Mouse (Mus musculus): ENCODE data around the gene Atp6ap1. TPM values are rescaled to one million over a fixed set of nuclear protein-coding genes. Genes with fewer than 3 reads are reported as not detected.
A peak's percentile ranks its signal among the peaks of the same experiment; 100 is the strongest.

The Atp6ap1 gene
- 178 TPM for polyA plus RNA-seq (2012; fragmentation: generic; extraction: Trizol)

DNA sequence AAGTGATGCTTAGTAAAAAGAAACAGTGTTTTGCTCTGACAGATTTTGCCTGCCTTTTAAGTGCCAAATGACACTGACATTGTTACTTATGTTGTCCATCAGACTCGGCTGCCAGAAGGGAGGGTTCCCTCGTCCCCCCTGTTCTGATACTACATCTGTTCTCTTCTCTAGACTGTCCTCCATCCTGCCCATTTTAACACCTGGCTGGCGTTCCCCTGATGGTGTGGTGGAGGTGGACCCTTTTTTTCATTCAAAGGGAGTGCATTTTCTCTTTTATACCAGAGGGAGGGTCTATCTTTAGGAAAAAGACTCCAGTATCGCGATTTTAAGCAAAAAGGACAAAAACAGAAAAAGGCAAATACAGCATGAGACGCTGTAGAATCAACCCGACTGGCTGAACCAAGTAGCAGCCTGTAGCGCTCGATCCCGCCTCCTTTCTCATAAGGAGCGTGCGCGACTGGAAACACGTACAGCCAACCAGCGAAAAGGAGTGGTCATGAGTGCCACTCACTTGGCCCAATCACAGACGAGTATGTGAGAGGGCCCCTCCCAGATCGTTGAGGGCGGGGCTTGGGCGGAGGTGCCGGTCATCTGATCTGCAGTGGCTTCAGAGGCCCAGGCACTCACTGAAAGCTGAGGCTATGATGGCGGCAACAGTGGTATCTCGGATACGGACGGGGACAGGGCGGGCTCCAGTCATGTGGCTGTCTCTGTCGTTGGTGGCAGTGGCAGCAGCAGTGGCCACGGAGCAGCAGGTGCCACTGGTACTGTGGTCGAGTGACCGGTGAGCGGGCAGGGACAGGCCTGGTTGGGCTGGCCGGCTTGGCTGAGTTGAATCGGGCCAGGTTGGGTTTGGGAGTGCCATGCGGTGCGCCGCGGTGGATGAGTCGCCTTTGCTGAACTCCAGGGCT lies at the start of gene Atp6ap1:
Gene Atp6ap1, plus strand, starts transcription at position 560 of the 911 bp plus-strand sequence.
- H3ac ChIP-seq (ENCODE audit: control insufficient read depth, insufficient read length), result peak within 1 kb of the TSS; percentile 61
- peak within 1 kb of the TSS; percentile 53 for H3K4me3 ChIP-seq
- TF ChIP-seq MYOD1 (IDR thresholded peaks at IDR 0.05; ENCODE audit: control insufficient read depth in 1 of 3, insufficient read length in 2 of 3, low read depth in 2 of 3) (peak in 1 of 3 experiments; percentile 35), SRF (IDR thresholded peaks at IDR 0.05; ENCODE audit: control insufficient read depth, insufficient read length, low read depth) (peak; percentile 8), POLR2AphosphoS2 (IDR thresholded peaks at IDR 0.05; ENCODE audit: insufficient read length, low read depth) (peak; percentile 94), REST (IDR thresholded peaks at IDR 0.05; ENCODE audit: insufficient read depth, insufficient read length) (no peak), TCF12 (IDR thresholded peaks at IDR 0.05; ENCODE audit: insufficient read depth, poor library complexity, severe bottlenecking) (no peak), MYOG (IDR thresholded peaks at IDR 0.05; ENCODE audit: control insufficient read depth in 1 of 3, insufficient read depth in 1 of 3, insufficient read length in 2 of 3, low read depth in 2 of 3) (peak in 1 of 3 experiments; percentile 10), E2F4 (IDR thresholded peaks at IDR 0.05; ENCODE audit: insufficient read depth) (no peak), POLR2A (IDR thresholded peaks at IDR 0.05; ENCODE audit: insufficient read length, low read depth) (peak; percentile 95)

DNA sequence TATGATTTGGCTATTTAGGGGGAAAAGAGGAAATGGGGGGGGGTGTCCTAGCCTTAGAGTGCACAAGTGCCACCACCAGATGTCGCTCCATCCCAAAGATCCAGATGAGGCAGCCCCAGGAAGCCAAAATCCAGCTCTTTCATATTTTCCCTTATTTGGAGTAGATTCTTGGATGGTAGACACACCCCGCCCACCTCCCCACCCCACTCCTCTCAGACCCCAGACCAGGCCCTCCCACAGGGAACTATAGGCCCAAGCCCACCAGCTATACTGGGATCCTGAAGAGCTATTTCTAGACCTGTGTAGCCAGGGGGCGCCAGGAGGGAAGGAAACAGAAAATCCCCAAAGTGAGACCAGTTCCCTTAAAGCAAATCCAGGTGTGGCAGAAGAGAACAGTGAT lies 48.2 kb upstream of the Atp6ap1 start:
- H3K27me3 ChIP-seq (ENCODE audit: control insufficient read depth, insufficient read depth, insufficient read length), result no peaks in the 10 kb centered on the region
- H3K79me2 ChIP-seq (ENCODE audit: control insufficient read depth, insufficient read depth), result peaks cover 32% of the 10 kb centered on the region

More for the DNA sequence above, at the start of gene Atp6ap1:
- peaks cover 6% of the 10 kb centered on the region for H3K36me3 ChIP-seq (ENCODE audit: control insufficient read depth, insufficient read depth)
- peaks cover 14% of the 10 kb centered on the region for H3K79me2 ChIP-seq (ENCODE audit: control insufficient read depth, insufficient read depth)
- peak within 1 kb of the TSS; percentile 88 for H3K4me2 ChIP-seq (ENCODE audit: low read depth)
- H3K27me3 ChIP-seq (ENCODE audit: control insufficient read depth, insufficient read depth, insufficient read length), result no peaks in the 10 kb centered on the region

DNA sequence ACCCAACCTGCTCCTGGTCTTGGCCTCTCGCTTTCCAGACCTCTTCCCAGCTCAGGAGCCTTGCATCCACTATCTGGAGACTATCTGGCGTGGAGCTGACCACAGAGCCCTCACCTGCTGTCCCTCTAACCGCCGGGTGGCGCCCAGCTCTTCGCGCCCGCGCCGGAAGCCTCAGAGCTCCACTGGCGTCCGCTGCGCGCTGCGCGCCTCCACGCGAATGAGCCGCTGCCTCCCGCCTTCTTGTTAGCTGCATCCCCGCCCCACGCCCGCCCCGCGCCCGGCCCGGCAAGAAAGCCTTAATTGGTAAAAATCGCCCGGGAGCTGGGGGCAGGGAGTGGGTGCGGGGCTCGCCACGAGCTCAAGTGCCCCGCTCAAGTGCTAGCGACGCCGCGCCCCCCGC lies 47.3 kb upstream of the Atp6ap1 start, which contains the start of gene Flna:
Gene Flna, minus strand, starts transcription at position 206 of the 400 bp plus-strand sequence.
- H3K36me3 ChIP-seq (ENCODE audit: control insufficient read depth, insufficient read depth), result no peaks in the 10 kb centered on the region
- peak within 1 kb of the TSS; percentile 90 for H3K4me2 ChIP-seq (ENCODE audit: low read depth)
- H3K27me3 ChIP-seq (ENCODE audit: control insufficient read depth, insufficient read depth, insufficient read length), result no peaks in the 10 kb centered on the region
- peak within 1 kb of the TSS; percentile 96 for H3K4me3 ChIP-seq
- no peak within 1 kb of the TSS for H3ac ChIP-seq (ENCODE audit: control insufficient read depth, insufficient read length)
- TF ChIP-seq E2F4 (IDR thresholded peaks at IDR 0.05; ENCODE audit: insufficient read depth) (no peak), MYOD1 (IDR thresholded peaks at IDR 0.05; ENCODE audit: control insufficient read depth in 1 of 3, insufficient read length in 2 of 3, low read depth in 2 of 3) (peak in 1 of 3 experiments; percentile 44), SRF (IDR thresholded peaks at IDR 0.05; ENCODE audit: control insufficient read depth, insufficient read length, low read depth) (peak; percentile 51), MYOG (IDR thresholded peaks at IDR 0.05; ENCODE audit: control insufficient read depth in 1 of 3, insufficient read depth in 1 of 3, insufficient read length in 2 of 3, low read depth in 2 of 3) (peak in 1 of 3 experiments; percentile 60), POLR2A (IDR thresholded peaks at IDR 0.05; ENCODE audit: insufficient read length, low read depth) (peak; percentile 72), TCF3 (IDR thresholded peaks at IDR 0.05; ENCODE audit: insufficient read length, low read depth) (no peak), USF1 (IDR thresholded peaks at IDR 0.05; ENCODE audit: low read depth) (no peak), MAX (IDR thresholded peaks at IDR 0.05; ENCODE audit: low read depth) (no peak), POLR2AphosphoS2 (IDR thresholded peaks at IDR 0.05; ENCODE audit: insufficient read length, low read depth) (peak; percentile 17), REST (IDR thresholded peaks at IDR 0.05; ENCODE audit: insufficient read depth, insufficient read length) (no peak)
- peaks cover 23% of the 10 kb centered on the region for H3K79me2 ChIP-seq (ENCODE audit: control insufficient read depth, insufficient read depth)

More for the DNA sequence above, 48.2 kb upstream of the Atp6ap1 start:
- H3K36me3 ChIP-seq (ENCODE audit: control insufficient read depth, insufficient read depth), result no peaks in the 10 kb centered on the region
- TF ChIP-seq REST (IDR thresholded peaks at IDR 0.05; ENCODE audit: insufficient read depth, insufficient read length) (no peak), SRF (IDR thresholded peaks at IDR 0.05; ENCODE audit: control insufficient read depth, insufficient read length, low read depth) (peak; percentile 66)
- H3K4me2 ChIP-seq (ENCODE audit: low read depth), result peak overlapping the region; percentile 90
- H3K4me3 ChIP-seq, result peak overlapping the region; percentile 96
- H3ac ChIP-seq (ENCODE audit: control insufficient read depth, insufficient read length), result no peak overlapping the region

DNA sequence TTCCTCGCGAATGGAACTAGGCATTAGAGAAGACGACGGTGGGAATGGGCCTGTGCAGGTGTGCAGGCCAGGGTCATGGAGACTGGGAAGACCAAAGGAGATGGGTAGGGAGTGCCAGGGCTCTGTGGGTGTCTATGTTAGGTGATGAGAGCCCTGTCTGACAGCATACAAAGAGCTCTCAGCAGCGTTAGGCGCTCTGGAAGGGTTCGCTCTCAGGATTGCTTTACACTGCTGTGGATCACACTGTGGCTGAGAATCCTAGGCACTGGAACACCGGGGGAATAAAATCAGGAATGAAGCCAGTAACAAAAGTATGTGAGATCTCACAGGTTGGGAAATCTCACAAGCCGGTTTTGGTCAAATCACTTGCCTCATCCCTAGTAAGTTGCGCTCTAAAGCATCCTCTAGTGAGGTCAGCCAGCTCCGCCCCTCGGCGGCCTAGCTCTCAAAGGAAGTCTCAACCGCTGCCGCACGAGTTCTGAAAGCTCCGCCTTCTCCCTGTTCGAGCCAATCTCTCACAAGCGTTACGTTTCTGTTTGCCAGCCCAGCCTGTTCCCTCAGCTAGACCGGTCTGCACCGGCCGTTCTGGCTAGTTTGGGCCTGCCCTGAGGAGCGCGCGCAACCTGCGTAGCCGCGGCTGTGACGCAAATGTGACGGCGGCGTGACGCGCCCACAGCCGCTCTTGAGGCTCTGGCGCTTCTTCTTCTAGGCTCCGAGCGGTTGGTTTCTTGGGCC lies 42.6 kb upstream of the Atp6ap1 start, which contains the start of gene Emd:
Gene Emd, plus strand, starts transcription at position 535 of the 735 bp plus-strand sequence.
- peak; percentile 79 for TF ChIP-seq POLR2A (IDR thresholded peaks at IDR 0.05; ENCODE audit: insufficient read length, low read depth)
- peak; percentile 69 for TF ChIP-seq POLR2AphosphoS2 (IDR thresholded peaks at IDR 0.05; ENCODE audit: insufficient read length, low read depth)
- no peak for TF ChIP-seq E2F4 (IDR thresholded peaks at IDR 0.05; ENCODE audit: insufficient read depth)
- no peak for TF ChIP-seq MAX (IDR thresholded peaks at IDR 0.05; ENCODE audit: low read depth)
- no peak for TF ChIP-seq SRF (IDR thresholded peaks at IDR 0.05; ENCODE audit: control insufficient read depth, insufficient read length, low read depth)
- TF ChIP-seq MYOG (IDR thresholded peaks at IDR 0.05; ENCODE audit: control insufficient read depth in 1 of 3, insufficient read depth in 1 of 3, insufficient read length in 2 of 3, low read depth in 2 of 3), result no peak
- TF ChIP-seq MYOD1 (IDR thresholded peaks at IDR 0.05; ENCODE audit: control insufficient read depth in 1 of 3, insufficient read length in 2 of 3, low read depth in 2 of 3), result peak in 1 of 3 experiments; percentile 13
- TF ChIP-seq USF1 (IDR thresholded peaks at IDR 0.05; ENCODE audit: low read depth), result no peak
- no peak for TF ChIP-seq TCF12 (IDR thresholded peaks at IDR 0.05; ENCODE audit: insufficient read depth, poor library complexity, severe bottlenecking)
- TF ChIP-seq CEBPB (IDR thresholded peaks at IDR 0.05; ENCODE audit: insufficient read depth, poor library complexity, severe bottlenecking), result no peak
- Histone ChIP-seq H3K79me2 (ENCODE audit: control insufficient read depth, insufficient read depth) (peaks cover 15% of the 10 kb centered on the region), H3K36me3 (ENCODE audit: control insufficient read depth, insufficient read depth) (peaks cover 9% of the 10 kb centered on the region)

More for the DNA sequence above, 42.6 kb upstream of the Atp6ap1 start, which contains the start of gene Emd:
- peak within 1 kb of the TSS; percentile 60 for H3K4me3 ChIP-seq
- H3K27me3 ChIP-seq (ENCODE audit: control insufficient read depth, insufficient read depth, insufficient read length), result no peaks in the 10 kb centered on the region
- H3K4me2 ChIP-seq (ENCODE audit: low read depth), result peak within 1 kb of the TSS; percentile 70
- peak within 1 kb of the TSS; percentile 77 for H3ac ChIP-seq (ENCODE audit: control insufficient read depth, insufficient read length)

Data from myocyte (in vitro differentiated cells).